Mouse (Mus musculus) embryonic facial prominence, embryonic 14.5 days (tissue): ENCODE data around the gene Fam221a. TPM values are rescaled to one million over a fixed set of nuclear protein-coding genes. Genes with fewer than 3 reads are reported as not detected.

Experiments used
- ATAC-seq: fragments of 200-750 bp; cut with Nextera tagmentation; 2 replicates; pipeline ENCODE4 v1.8.0; 2017; ENCODE audit warnings: low read depth, moderate number of reproducible peaks, moderate TSS enrichment
- DNase-seq: peaks from one replicate; pipeline ENCODE4 v3.0.0-alpha.2; 2015; ENCODE audit warnings: low spot score
- H3K27ac ChIP-seq: fragments of 300-500 bp; sonication (generic); replicated peaks from 2 replicates; pipeline ENCODE4 v1.5.1; 2014; ENCODE audit warnings: low read depth, mild to moderate bottlenecking, low read length, moderate library complexity
- H3K27me3 ChIP-seq: fragments of 300-500 bp; sonication (generic); replicated peaks from 2 replicates; pipeline ENCODE4 v1.6.1; 2014; ENCODE audit warnings: low read length; ENCODE audit not compliant: control insufficient read depth, insufficient read depth
- H3K36me3 ChIP-seq: fragments of 300-500 bp; sonication (generic); 2 replicates; pipeline ENCODE4 v1.6.1; 2014; ENCODE audit warnings: low read length, mixed read lengths; ENCODE audit not compliant: control insufficient read depth, insufficient read depth
- H3K4me1 ChIP-seq: fragments of 300-500 bp; sonication (generic); 2 replicates; pipeline ENCODE4 v1.6.1; 2014; ENCODE audit warnings: antibody characterized with exemption, low read length; ENCODE audit not compliant: control insufficient read depth, insufficient read depth
- H3K4me2 ChIP-seq: fragments of 300-500 bp; sonication (generic); 2 replicates; pipeline ENCODE4 v1.6.1; 2014; ENCODE audit warnings: low read depth, mild to moderate bottlenecking, low read length, moderate library complexity, mixed read lengths
- H3K4me3 ChIP-seq: fragments of 300-500 bp; sonication (generic); 2 replicates; pipeline ENCODE4 v1.5.1; 2014; ENCODE audit warnings: low read depth, mild to moderate bottlenecking, low read length
- H3K9ac ChIP-seq: fragments of 300-500 bp; sonication (generic); 2 replicates; pipeline ENCODE4 v1.6.1; 2014; ENCODE audit warnings: low read depth, mild to moderate bottlenecking, low read length, moderate library complexity, mixed read lengths
- H3K9me3 ChIP-seq: fragments of 300-500 bp; sonication (generic); 2 replicates; pipeline ENCODE4 v1.6.1; 2016; ENCODE audit warnings: low read length; ENCODE audit not compliant: control insufficient read depth
- WGBS: fragments of 180-500 bp; shearing (Covaris S2); extraction: QIAGEN DNeasy Blood & Tissue Kit; methylation state at CpG from one replicate; pipeline ENCODE4 v1.1.7; 2014; 5-methylcytosine and 5-hydroxymethylcytosine counted together
- polyA plus RNA-seq: library from polyadenylated mRNA; unstranded; fragments of >200 nt; fragmentation: Nextera tagmentation; extraction: Ambion mirVana; gene quantifications from 2 replicates; pipeline ENCODE4 v1.2.1, GENCODE M21; 2014

Gene Fam221a
- polyA plus RNA-seq, 1 experiment from 2014 or later = 7.2 TPM

DNA sequence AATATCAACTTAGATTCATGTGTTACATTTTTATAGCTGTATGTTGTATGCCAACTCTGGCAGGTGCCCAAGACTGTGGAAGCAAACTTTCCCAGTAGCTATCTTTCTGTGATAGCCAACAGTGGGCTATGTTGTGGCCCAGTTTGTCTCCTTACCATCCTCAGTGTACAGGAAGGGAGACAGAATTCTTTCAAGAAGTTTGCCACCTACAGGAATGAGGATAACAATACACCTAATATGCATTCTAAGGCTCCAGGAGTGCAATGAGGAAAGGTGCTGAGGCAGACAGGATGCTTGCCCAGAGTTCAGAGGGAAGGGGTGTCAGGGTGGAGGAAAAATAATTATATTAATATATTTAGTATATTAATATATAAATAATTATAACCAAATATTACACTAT is 7.1 kb upstream of the Fam221a start:
- no peak overlapping the region for H3K27ac ChIP-seq
- DNase-seq (peak; percentile 5), ATAC-seq (no peak)
- no peaks in the 10 kb centered on the region for H3K4me1 ChIP-seq
- H3K36me3 ChIP-seq = no peaks in the 10 kb centered on the region
- no peaks in the 10 kb centered on the region for H3K9me3 ChIP-seq
- no peaks in the 10 kb centered on the region for H3K27me3 ChIP-seq
- H3K9ac ChIP-seq = no peak overlapping the region
- H3K4me2 ChIP-seq = no peak overlapping the region
- no peak overlapping the region for H3K4me3 ChIP-seq

DNA sequence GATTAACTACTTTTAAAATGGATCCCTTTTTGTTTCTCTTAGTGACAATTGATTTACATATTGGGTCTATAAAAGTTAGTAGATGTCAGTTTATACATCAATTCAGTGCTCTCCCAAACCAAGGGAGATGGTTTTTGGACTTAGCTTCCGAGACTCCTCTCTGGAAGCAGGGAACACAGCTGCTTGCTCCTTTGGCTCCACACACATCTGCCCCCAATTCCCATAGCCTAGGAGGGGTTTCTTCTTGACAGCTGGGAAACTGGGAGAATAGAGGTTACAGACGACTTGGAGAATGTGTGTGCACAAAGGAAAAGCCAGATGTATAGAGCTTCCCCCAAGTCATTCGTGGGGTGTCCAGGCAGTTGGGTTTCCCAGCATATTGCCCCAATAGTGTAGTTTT is 673 bp downstream of the Fam221a start:
- Histone ChIP-seq H3K36me3 (no peaks in the 10 kb centered on the region), H3K27me3 (no peaks in the 10 kb centered on the region), H3K9ac (peak overlapping the region; percentile 72), H3K9me3 (no peaks in the 10 kb centered on the region), H3K27ac (no peak overlapping the region; the same call in none of the 2 replicates), H3K4me3 (peak overlapping the region; percentile 64), H3K4me1 (peaks cover 15% of the 10 kb centered on the region), H3K4me2 (peak overlapping the region; percentile 92)
- 13% methylated on average over 3 of the region's 3 CpGs for WGBS
- ATAC-seq = no peak
- peak; percentile 34 for DNase-seq

- Histone ChIP-seq H3K36me3 (no peaks in the 10 kb centered on the region), H3K27me3 (no peaks in the 10 kb centered on the region), H3K4me1 (peaks cover 7% of the 10 kb centered on the region), H3K9me3 (no peaks in the 10 kb centered on the region), H3K4me3 (no peak overlapping the region), H3K4me2 (no peak overlapping the region), H3K27ac (no peak overlapping the region), H3K9ac (no peak overlapping the region)
- 78% methylated on average over 4 of the region's 4 CpGs for WGBS
- DNase-seq = no peak
- no peak for ATAC-seq
Observed at GRCm38 (mm10) chr6:49372705-49373104, 5.2 kb downstream of the Fam221a start.

- WGBS = 78% methylated on average over 2 of the region's 2 CpGs
- H3K27me3 ChIP-seq = no peaks in the 10 kb centered on the region
- DNase-seq = peak; percentile 2
- H3K4me2 ChIP-seq = no peak overlapping the region
- H3K4me1 ChIP-seq = no peaks in the 10 kb centered on the region
- ATAC-seq = peak; percentile 63; the same call in 1 of the 2 replicates
- no peaks in the 10 kb centered on the region for H3K36me3 ChIP-seq
- no peak overlapping the region for H3K4me3 ChIP-seq
- H3K27ac ChIP-seq = no peak overlapping the region
- no peak overlapping the region for H3K9ac ChIP-seq
- H3K9me3 ChIP-seq = no peaks in the 10 kb centered on the region
Observed at GRCm38 (mm10) chr6:49373943-49374342, 6.4 kb downstream of the Fam221a start.

GRCm38 (mm10) chr6:49378328-49378727 is 10.8 kb downstream of the Fam221a start:
- Histone ChIP-seq H3K9me3 (no peaks in the 10 kb centered on the region), H3K9ac (no peak overlapping the region), H3K4me1 (no peaks in the 10 kb centered on the region), H3K4me2 (no peak overlapping the region), H3K4me3 (no peak overlapping the region), H3K36me3 (peaks cover 14% of the 10 kb centered on the region; the same call in 1 of the 2 replicates), H3K27ac (no peak overlapping the region), H3K27me3 (no peaks in the 10 kb centered on the region)
- 55% methylated on average over 12 of the region's 12 CpGs for WGBS
- DNase-seq (peak; percentile 66), ATAC-seq (peak; percentile 26; the same call in 1 of the 2 replicates)

GRCm38 (mm10) chr6:49394276-49394675 is 26.7 kb downstream of the Fam221a start:
- no peak for ATAC-seq
- Histone ChIP-seq H3K36me3 (no peaks in the 10 kb centered on the region), H3K27me3 (no peaks in the 10 kb centered on the region), H3K27ac (no peak overlapping the region), H3K9ac (no peak overlapping the region), H3K4me2 (no peak overlapping the region), H3K9me3 (no peaks in the 10 kb centered on the region), H3K4me1 (no peaks in the 10 kb centered on the region), H3K4me3 (no peak overlapping the region)
- DNase-seq = no peak
- WGBS = 61% methylated on average over 1 of the region's 1 CpGs

GRCm38 (mm10) chr6:49395316-49395715 is 27.8 kb downstream of the Fam221a start, which contains the start of gene Stk31:
Stk31 (plus strand) TSS chr6:49395604.
- Histone ChIP-seq H3K27ac (no peak within 1 kb of the TSS), H3K4me1 (no peaks in the 10 kb centered on the region), H3K4me2 (no peak within 1 kb of the TSS), H3K4me3 (no peak within 1 kb of the TSS), H3K9ac (no peak within 1 kb of the TSS), H3K36me3 (no peaks in the 10 kb centered on the region), H3K9me3 (no peaks in the 10 kb centered on the region), H3K27me3 (no peaks in the 10 kb centered on the region)
- WGBS = 84% methylated on average over 32 of the region's 34 CpGs
- DNase-seq (no peak), ATAC-seq (no peak)

DNA sequence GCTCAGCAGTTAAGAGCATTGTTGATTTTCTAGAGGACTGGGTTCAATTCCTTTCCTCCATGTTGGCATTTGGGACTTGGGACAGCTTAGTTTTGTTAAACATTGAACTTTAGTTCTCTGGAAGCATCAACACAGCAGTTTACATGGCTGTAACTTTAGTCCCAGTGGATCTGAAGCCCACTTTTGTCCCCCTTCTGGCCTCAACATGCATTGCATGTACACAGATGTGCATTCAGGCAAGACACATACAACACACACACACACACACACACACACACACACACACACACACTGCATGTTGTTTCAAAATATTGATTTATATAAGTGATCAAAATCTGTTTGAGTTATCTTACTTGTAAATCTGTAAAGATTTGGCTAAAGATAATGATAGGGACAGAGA is 29.9 kb downstream of the Fam221a start:
- H3K4me2 ChIP-seq = no peak overlapping the region
- no peaks in the 10 kb centered on the region for H3K9me3 ChIP-seq
- no peak overlapping the region for H3K4me3 ChIP-seq
- no peak overlapping the region for H3K27ac ChIP-seq
- H3K9ac ChIP-seq = no peak overlapping the region
- ATAC-seq (no peak), DNase-seq (peak; percentile 9)
- no peaks in the 10 kb centered on the region for H3K4me1 ChIP-seq
- H3K36me3 ChIP-seq = no peaks in the 10 kb centered on the region
- no peaks in the 10 kb centered on the region for H3K27me3 ChIP-seq

DNA sequence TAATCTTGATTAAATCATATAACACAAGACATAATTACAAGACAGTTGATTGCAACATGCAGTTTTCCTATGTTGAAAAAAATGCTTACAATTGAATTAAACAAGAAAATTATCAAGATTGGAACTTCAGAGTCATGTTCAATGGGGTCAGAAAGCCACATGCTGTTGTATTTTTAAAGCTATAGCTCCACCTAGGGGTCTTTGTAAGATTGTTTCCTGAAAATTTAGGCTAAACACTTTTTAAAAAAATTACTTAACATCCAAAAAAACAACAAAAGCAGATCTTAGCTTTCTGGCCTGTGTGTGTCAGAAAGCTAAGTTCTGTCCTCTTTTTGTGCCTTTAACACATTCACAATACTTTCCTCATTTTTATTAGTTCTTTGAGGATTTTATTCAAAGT is 30.8 kb downstream of the Fam221a start:
- H3K36me3 ChIP-seq = no peaks in the 10 kb centered on the region
- no peaks in the 10 kb centered on the region for H3K4me1 ChIP-seq
- peak; percentile 65 for DNase-seq
- H3K9ac ChIP-seq = no peak overlapping the region
- no peak for ATAC-seq
- H3K9me3 ChIP-seq = no peaks in the 10 kb centered on the region
- H3K27ac ChIP-seq = no peak overlapping the region
- H3K4me3 ChIP-seq = no peak overlapping the region
- H3K4me2 ChIP-seq = no peak overlapping the region
- H3K27me3 ChIP-seq = no peaks in the 10 kb centered on the region
